ENCODE assay signal across 9 mouse cellular contexts in the genomic region with DNA sequence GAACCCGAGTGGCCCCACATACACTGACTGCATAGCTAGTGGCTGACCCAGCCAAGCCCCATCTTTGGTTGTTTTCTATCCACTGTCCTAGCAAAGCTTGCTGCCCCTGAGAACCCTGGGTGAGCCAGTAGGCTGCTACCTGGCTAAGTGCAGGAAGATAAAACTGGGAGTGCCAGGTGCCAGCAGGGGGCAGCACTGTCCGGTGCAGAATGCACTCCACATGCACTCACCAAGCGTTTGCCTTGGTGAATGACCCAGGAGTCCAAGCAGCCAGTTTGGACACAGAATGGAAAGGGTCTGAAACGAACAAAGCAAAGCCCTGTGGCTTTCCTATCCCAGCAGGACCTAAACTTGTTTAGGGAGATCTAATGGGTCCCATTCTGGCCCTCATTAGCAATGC. TPM values are rescaled to one million over a fixed set of nuclear protein-coding genes. Genes with fewer than 3 reads are reported as not detected.
DNase-seq lines count a peak whose midpoint lies in the region; ATAC-seq lines count a peak whose summit lies in the region.
"Had no signal": no experiment of that assay in that cellular context is flagged by ENCODE, and none has a peak within 500 bp of the region (broad histone marks: within the 10 kb centered on the region; RNA-seq: fewer than 3 reads in every experiment).

No protein-coding gene starts in this region.

- no peak overlapping the region for H3K4me2 ChIP-seq in hindbrain, embryonic 16.5 days (ENCODE audit: low read length)
- no peak overlapping the region for H3K4me2 ChIP-seq in limb, embryonic 11.5 days (ENCODE audit: low read depth, severe bottlenecking)
- H3K4me2 ChIP-seq: embryonic facial prominence, embryonic 13.5 days had no signal

- no peak overlapping the region for H3K9ac ChIP-seq in hindbrain, embryonic 16.5 days (ENCODE audit: low read depth, low read length)
- no peak overlapping the region for H3K9ac ChIP-seq in limb, embryonic 11.5 days (ENCODE audit: low read length)
- H3K9ac ChIP-seq: embryonic facial prominence, embryonic 13.5 days had no signal

- H3K4me1 ChIP-seq in hindbrain, embryonic 10.5 days (replicated peaks), result 0 out of 2 replicates have a peak, but pooled peaks cover under 1% of the 10 kb centered on the region
- H3K4me1 ChIP-seq in hindbrain, embryonic 16.5 days (ENCODE audit: control insufficient read depth, insufficient read depth, low read depth, low read length), result no peaks in the 10 kb centered on the region
- H3K4me1 ChIP-seq in limb, embryonic 11.5 days (ENCODE audit: control insufficient read depth, insufficient read depth, low read length), result no peaks in the 10 kb centered on the region
- H3K4me1 ChIP-seq: embryonic facial prominence, embryonic 13.5 days had no signal

- no peak overlapping the region for H3K4me3 ChIP-seq in hindbrain, embryonic 10.5 days
- H3K4me3 ChIP-seq in hindbrain, embryonic 16.5 days (ENCODE audit: low read length), result no peak overlapping the region
- H3K4me3 ChIP-seq in limb, embryonic 11.5 days (ENCODE audit: low read depth, low read length), result no peak overlapping the region
- H3K4me3 ChIP-seq: embryonic facial prominence, embryonic 13.5 days had no signal

- no peak overlapping the region for H3K27ac ChIP-seq in hindbrain, embryonic 10.5 days
- no peak overlapping the region for H3K27ac ChIP-seq in hindbrain, embryonic 16.5 days (ENCODE audit: low read depth, low read length)
- no peak overlapping the region for H3K27ac ChIP-seq in limb, embryonic 11.5 days (replicated peaks; ENCODE audit: low read depth, low read length)
- H3K27ac ChIP-seq: embryonic facial prominence, embryonic 13.5 days had no signal

- WGBS in hindbrain, embryonic 10.5 days, result 43% methylated on average over 4 of the region's 4 CpGs
- 27% methylated on average over 4 of the region's 4 CpGs for WGBS in hindbrain, embryonic 16.5 days
- 48% methylated on average over 4 of the region's 4 CpGs for WGBS in limb, embryonic 11.5 days

- no peaks in the 10 kb centered on the region for H3K27me3 ChIP-seq in hindbrain, embryonic 10.5 days (ENCODE audit: insufficient read depth, poor library complexity, severe bottlenecking)
- H3K27me3 ChIP-seq in hindbrain, embryonic 16.5 days (replicated peaks; ENCODE audit: control insufficient read depth, insufficient read depth, low read length), result no peaks in the 10 kb centered on the region
- H3K27me3 ChIP-seq in limb, embryonic 11.5 days (ENCODE audit: control insufficient read depth, insufficient read depth, low read length), result no peaks in the 10 kb centered on the region
- H3K27me3 ChIP-seq: embryonic facial prominence, embryonic 13.5 days had no signal

- peak; percentile 41 for DNase-seq in hindbrain, embryonic 10.5 days (ENCODE audit: low spot score)
- peak; percentile 6 for DNase-seq in urinary bladder, postnatal 25 days (ENCODE audit: low spot score)
- DNase-seq in urinary bladder, adult 18-20 months (ENCODE audit: low spot score in 2 of 2), result no peak
- DNase-seq in cerebellum, postnatal 36 days, result peak; percentile 17 to 22
- DNase-seq in limb, embryonic 11.5 days (ENCODE audit: low spot score), result peak; percentile 51
- peak; percentile 7 for DNase-seq in right cerebral cortex, postnatal 25 days
- no peak for DNase-seq in yolk sac, embryonic 10.5 days (ENCODE audit: low spot score)

- no peaks in the 10 kb centered on the region for H3K9me3 ChIP-seq in hindbrain, embryonic 10.5 days
- no peaks in the 10 kb centered on the region for H3K9me3 ChIP-seq in hindbrain, embryonic 16.5 days (ENCODE audit: control insufficient read depth, low read length)
- H3K9me3 ChIP-seq in limb, embryonic 11.5 days (ENCODE audit: control insufficient read depth, low read length), result no peaks in the 10 kb centered on the region
- H3K9me3 ChIP-seq: embryonic facial prominence, embryonic 13.5 days had no signal

- H3K36me3 ChIP-seq in hindbrain, embryonic 10.5 days, result no peaks in the 10 kb centered on the region
- no peaks in the 10 kb centered on the region for H3K36me3 ChIP-seq in hindbrain, embryonic 16.5 days (ENCODE audit: control insufficient read depth, insufficient read depth, low read length)
- H3K36me3 ChIP-seq in limb, embryonic 11.5 days (ENCODE audit: control insufficient read depth, insufficient read depth, low read length), result no peaks in the 10 kb centered on the region
- H3K36me3 ChIP-seq: embryonic facial prominence, embryonic 13.5 days had no signal

- no peak for ATAC-seq in hindbrain, embryonic 16.5 days
- no peak for ATAC-seq in limb, embryonic 11.5 days (ENCODE audit: insufficient number of reproducible peaks, low FRiP score, low TSS enrichment, low read depth)

RNA-seq across cellular contexts. Expression of gene 5430419D17Rik, which starts 8.5 kb away (rescaled TPM):
- 0.02 TPM in 1 of 2 replicates, not detected in the other for polyA plus RNA-seq in hindbrain, embryonic 10.5 days (2016; fragmentation: Nextera tagmentation; extraction: Ambion mirVana)
- polyA plus RNA-seq in hindbrain, embryonic 16.5 days (2015; fragmentation: Nextera tagmentation; extraction: Ambion mirVana), result 0.03 TPM in 1 of 2 replicates, not detected in the other
- polyA plus RNA-seq in limb, embryonic 11.5 days (2014; fragmentation: Nextera tagmentation; extraction: Ambion mirVana), result not detected in 2 replicates
- polyA plus RNA-seq: embryonic facial prominence, embryonic 13.5 days had no signal

RNA-seq across cellular contexts. Expression of gene 4933402N03Rik, which starts 36.6 kb away (rescaled TPM):
- not detected in 2 replicates for polyA plus RNA-seq in hindbrain, embryonic 10.5 days (2016; fragmentation: Nextera tagmentation; extraction: Ambion mirVana)
- polyA plus RNA-seq in hindbrain, embryonic 16.5 days (2015; fragmentation: Nextera tagmentation; extraction: Ambion mirVana), result not detected in 2 replicates
- not detected in 2 replicates for polyA plus RNA-seq in limb, embryonic 11.5 days (2014; fragmentation: Nextera tagmentation; extraction: Ambion mirVana)
- polyA plus RNA-seq: embryonic facial prominence, embryonic 13.5 days had no signal

Comparison
In these comparisons a context has a peak if more than half of its experiments do, and no peak if none do; other contexts are left out.
1. DNase-seq: peak in hindbrain, embryonic 10.5 days (single experiment), urinary bladder, postnatal 25 days (single experiment), cerebellum, postnatal 36 days (2 of 2), limb, embryonic 11.5 days (single experiment) and right cerebral cortex, postnatal 25 days (single experiment); none in urinary bladder, adult 18-20 months (0 of 2) and yolk sac, embryonic 10.5 days (single experiment).